Mouse (Mus musculus) kidney, postnatal 10 days (tissue): ENCODE measurements around the gene Stx16.

Experiments
- DNase-seq: peaks from one replicate; pipeline ENCODE4 v3.0.0; 2021; ENCODE audit warnings: mixed read lengths

Stx16 gene

GRCm38 (mm10) chr2:174127376-174127713, 51.2 kb downstream of the Stx16 start:
- DNase-seq: no peak

- no peak for DNase-seq
These were observed 52.8 kb downstream of the Stx16 start for GRCm38 (mm10) chr2:174128926-174129325.

GRCm38 (mm10) chr2:174130468-174131097, 54.5 kb downstream of the Stx16 start:
- no peak for DNase-seq

- DNase-seq: no peak
These were observed 56.4 kb downstream of the Stx16 start for GRCm38 (mm10) chr2:174132413-174132969.
